Comparison of ENCODE assay signal across 27 mouse cellular contexts in the genomic region with DNA sequence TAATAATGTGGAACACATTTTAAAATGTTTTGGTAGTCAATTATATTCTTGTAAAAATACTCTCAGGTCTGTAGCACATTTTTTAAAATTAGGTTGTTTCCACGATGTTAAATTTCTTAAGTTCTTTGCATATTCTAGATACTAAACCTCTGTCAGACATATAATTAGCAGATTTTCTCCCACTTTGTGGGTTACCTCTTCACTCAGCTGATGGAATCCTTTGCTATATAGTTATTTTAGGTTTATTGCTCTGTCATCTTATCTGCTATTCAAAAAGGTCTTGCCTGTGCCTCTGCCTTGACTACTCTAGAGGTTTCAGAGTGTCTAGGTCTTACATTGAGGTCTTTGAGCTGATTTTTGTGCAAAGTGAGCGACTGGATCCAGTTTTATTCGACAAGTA.
"Had no signal": no experiment of that assay in that cellular context is flagged by ENCODE, and none has a peak within 500 bp of the region (broad histone marks: within the 10 kb centered on the region; RNA-seq: fewer than 3 reads in every experiment).

No protein-coding gene starts in this region.

- H3K9me3 ChIP-seq: embryonic facial prominence, embryonic 10.5 days; embryonic facial prominence, embryonic 12.5 days; embryonic facial prominence, embryonic 13.5 days; embryonic facial prominence, embryonic 15.5 days; forebrain, embryonic 10.5 days; forebrain, embryonic 12.5 days; forebrain, embryonic 13.5 days; forebrain, embryonic 15.5 days had no signal

- H3K4me2 ChIP-seq: embryonic facial prominence, embryonic 12.5 days; embryonic facial prominence, embryonic 13.5 days; embryonic facial prominence, embryonic 15.5 days; forebrain, embryonic 12.5 days; forebrain, embryonic 13.5 days; forebrain, embryonic 15.5 days had no signal

- H3K9ac ChIP-seq: embryonic facial prominence, embryonic 12.5 days; embryonic facial prominence, embryonic 13.5 days; embryonic facial prominence, embryonic 15.5 days; forebrain, embryonic 12.5 days; forebrain, embryonic 13.5 days; forebrain, embryonic 15.5 days; forebrain, postnatal 0 days had no signal

- DNase-seq: cerebellum, adult 9-10 months; cerebellum, adult 9-11 months; cerebellum, postnatal 10 days; cerebellum, postnatal 14 days; cerebellum, postnatal 25 days; cerebellum, postnatal 36 days; embryo, embryonic 11 days; forebrain, postnatal 0 days; gastrocnemius, adult 2 months; gastrocnemius, postnatal 10 days; gastrocnemius, postnatal 14 days; gastrocnemius, postnatal 25 days; gastrocnemius, postnatal 36 days; heart, adult 11 months; heart, adult 18-20 months; heart, adult 2 months had no signal

- H3K27ac ChIP-seq: embryonic facial prominence, embryonic 10.5 days; embryonic facial prominence, embryonic 12.5 days; embryonic facial prominence, embryonic 13.5 days; embryonic facial prominence, embryonic 15.5 days; forebrain, embryonic 10.5 days; forebrain, embryonic 12.5 days; forebrain, embryonic 13.5 days; forebrain, embryonic 15.5 days; gastrocnemius, adult 2 months; heart, adult 2 months had no signal

- H3K36me3 ChIP-seq: embryonic facial prominence, embryonic 10.5 days; embryonic facial prominence, embryonic 12.5 days; embryonic facial prominence, embryonic 13.5 days; embryonic facial prominence, embryonic 15.5 days; forebrain, embryonic 10.5 days; forebrain, embryonic 12.5 days; forebrain, embryonic 15.5 days had no signal

- H3K27me3 ChIP-seq: embryonic facial prominence, embryonic 12.5 days; embryonic facial prominence, embryonic 13.5 days; embryonic facial prominence, embryonic 15.5 days; forebrain, embryonic 12.5 days; forebrain, embryonic 13.5 days; forebrain, embryonic 15.5 days had no signal

- ATAC-seq: forebrain, embryonic 13.5 days; forebrain, embryonic 14.5 days; forebrain, embryonic 15.5 days; forebrain, embryonic 16.5 days; forebrain, postnatal 0 days had no signal

- H3K4me1 ChIP-seq: embryonic facial prominence, embryonic 10.5 days; forebrain, embryonic 10.5 days; forebrain, embryonic 12.5 days; forebrain, embryonic 13.5 days; forebrain, embryonic 15.5 days had no signal

- H3K4me3 ChIP-seq: embryonic facial prominence, embryonic 10.5 days; embryonic facial prominence, embryonic 12.5 days; embryonic facial prominence, embryonic 13.5 days; embryonic facial prominence, embryonic 15.5 days; erythroblast, embryonic 14.5 days; forebrain, embryonic 10.5 days; forebrain, embryonic 12.5 days; forebrain, embryonic 13.5 days; forebrain, embryonic 15.5 days; gastrocnemius, adult 2 months; heart, adult 2 months had no signal
